Mouse (Mus musculus) heart, adult 2 months (tissue): Measurements from ENCODE around the gene Ncf2.

Experiments
- CTCF ChIP-seq: fragments of 200-600 bp; IDR thresholded peaks from 2 replicates; pipeline ENCODE4 v1.8.1; 2022; ENCODE audit warnings: antibody characterized with exemption, mild to moderate bottlenecking, moderate library complexity
- EP300 ChIP-seq: fragments of 200-500 bp; IDR thresholded peaks from 2 replicates; pipeline ENCODE4 v1.6.1; 2011; ENCODE audit warnings: low read depth, low read length, control low read depth; ENCODE audit not compliant: insufficient read depth
- POLR2A ChIP-seq: fragments of 200-500 bp; IDR thresholded peaks from 2 replicates; pipeline ENCODE4 v1.6.1; 2011; ENCODE audit warnings: mild to moderate bottlenecking, low read depth, low read length, control low read depth; ENCODE audit not compliant: insufficient read depth

DNA sequence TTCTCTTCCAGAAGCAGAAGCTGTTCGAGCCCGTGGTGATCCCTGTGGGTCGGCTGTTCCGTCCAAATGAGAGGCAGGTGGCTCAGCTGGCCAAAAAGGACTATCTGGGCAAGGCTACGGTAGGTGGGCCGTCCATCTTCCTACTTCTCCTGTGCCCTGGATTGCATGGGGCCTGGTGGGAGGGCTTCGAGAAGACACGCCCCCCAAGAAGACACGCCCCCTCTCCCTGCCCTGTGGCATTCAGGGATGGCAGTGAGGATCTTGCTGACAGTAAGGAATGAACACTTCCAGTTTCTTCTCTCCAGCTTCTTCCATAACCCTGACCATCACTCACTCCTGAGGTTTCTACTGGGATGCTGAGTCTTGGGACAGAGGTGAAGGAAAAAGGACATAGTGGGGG lies 24.2 kb downstream of the Ncf2 start:
- TF ChIP-seq EP300 (no peak), CTCF (no peak), POLR2A (no peak)
